Mouse (Mus musculus) neural tube, embryonic 15.5 days (tissue): Measurements from ENCODE around the gene Cd300a. TPM values are rescaled to one million over a fixed set of nuclear protein-coding genes. Genes with fewer than 3 reads are reported as not detected.

Experiments used
- ATAC-seq: fragments of 200-750 bp; cut with Nextera tagmentation; 2 replicates; pipeline ENCODE4 v1.8.0; 2017; ENCODE audit warnings: mild to moderate bottlenecking, moderate TSS enrichment, moderate library complexity; ENCODE audit not compliant: low FRiP score
- H3K27ac ChIP-seq: fragments of 300-500 bp; sonication (generic); replicated peaks from 2 replicates; pipeline ENCODE4 v1.5.1; 2015; ENCODE audit warnings: mild to moderate bottlenecking, inconsistent platforms
- H3K27me3 ChIP-seq: fragments of 300-500 bp; sonication (generic); replicated peaks from 2 replicates; pipeline ENCODE4 v1.6.1; 2015; ENCODE audit warnings: inconsistent platforms
- H3K36me3 ChIP-seq: fragments of 300-500 bp; sonication (generic); 2 replicates; pipeline ENCODE4 v1.6.1; 2015; ENCODE audit warnings: inconsistent platforms
- H3K4me1 ChIP-seq: fragments of 300-500 bp; sonication (generic); 2 replicates; pipeline ENCODE4 v1.6.1; 2015; ENCODE audit warnings: inconsistent platforms
- H3K4me2 ChIP-seq: fragments of 300-500 bp; sonication (generic); 2 replicates; pipeline ENCODE4 v1.6.1; 2015; ENCODE audit warnings: inconsistent platforms, mild to moderate bottlenecking, moderate library complexity
- H3K4me3 ChIP-seq: fragments of 300-500 bp; sonication (generic); replicated peaks from 2 replicates; pipeline ENCODE4 v1.5.1; 2015; ENCODE audit warnings: mild to moderate bottlenecking, inconsistent platforms
- H3K9ac ChIP-seq: fragments of 300-500 bp; sonication (generic); replicated peaks from 2 replicates; pipeline ENCODE4 v1.6.1; 2015; ENCODE audit warnings: mild to moderate bottlenecking, inconsistent platforms
- H3K9me3 ChIP-seq: fragments of 300-500 bp; sonication (generic); replicated peaks from 2 replicates; pipeline ENCODE4 v1.6.1; 2016; ENCODE audit warnings: inconsistent platforms
- WGBS: fragments of 180-500 bp; shearing (Covaris S2); methylation state at CpG from one replicate; pipeline ENCODE4 v1.1.7; 2015; ENCODE audit warnings: mixed read lengths; 5-methylcytosine and 5-hydroxymethylcytosine counted together
- polyA plus RNA-seq: library from polyadenylated mRNA; unstranded; fragments of >200 nt; fragmentation: Nextera tagmentation; extraction: Ambion mirVana; gene quantifications from 2 replicates; pipeline ENCODE4 v1.2.1, GENCODE M21; 2015

Gene Cd300a
- polyA plus RNA-seq, 1 experiment from 2014 or later: 0.59 TPM

DNA sequence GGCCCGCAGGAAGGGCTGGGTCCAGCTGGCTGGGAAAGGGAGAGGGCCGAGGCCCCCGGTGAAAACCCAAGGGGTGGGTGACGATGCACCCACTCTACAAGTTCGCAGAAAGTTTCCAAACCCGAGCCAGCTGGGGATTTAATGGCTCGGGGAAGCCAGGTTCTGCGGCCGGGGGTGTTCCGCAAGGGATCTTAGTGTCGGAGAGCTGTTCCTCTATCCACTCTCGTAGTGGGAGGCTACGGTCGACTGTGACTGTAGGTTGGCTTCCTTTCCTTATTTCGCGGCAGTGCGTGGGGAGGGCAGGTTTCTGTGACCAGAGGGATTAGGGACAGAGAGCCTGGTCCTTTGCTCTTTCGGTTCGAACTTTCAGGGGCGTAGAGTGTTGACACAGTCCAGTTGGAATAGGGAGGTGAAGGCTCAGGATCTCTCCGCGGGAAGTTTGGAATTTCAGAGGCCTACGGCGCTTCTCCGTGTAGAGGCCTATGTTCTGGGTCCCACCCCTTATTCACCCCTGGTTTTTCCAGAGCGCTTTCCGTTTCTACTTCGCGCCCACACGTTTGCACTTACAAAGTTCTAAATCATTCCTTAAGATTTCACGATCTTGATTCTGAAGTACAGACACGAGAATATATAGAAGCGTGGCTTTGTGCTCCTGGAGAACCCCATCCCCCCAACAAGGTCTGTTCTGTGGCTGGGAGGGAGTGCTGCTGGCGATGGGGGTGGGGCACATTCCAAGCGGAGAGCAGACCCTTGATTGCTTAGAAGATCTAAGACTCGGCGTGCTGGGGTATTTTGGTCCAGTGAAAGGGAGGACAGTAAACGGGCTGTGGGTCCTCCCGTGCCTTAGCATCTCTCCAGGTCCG is 37.3 kb upstream of the Cd300a start:
- H3K27ac ChIP-seq: peak overlapping the region; percentile 2; the same call in 1 of the 2 replicates
- H3K9ac ChIP-seq: peak overlapping the region; percentile 45
- ATAC-seq: no peak
- peak overlapping the region; percentile 97 for H3K4me2 ChIP-seq
- H3K4me1 ChIP-seq: peaks cover 30% of the 10 kb centered on the region
- H3K9me3 ChIP-seq: no peaks in the 10 kb centered on the region
- H3K36me3 ChIP-seq: no peaks in the 10 kb centered on the region
- H3K4me3 ChIP-seq: peak overlapping the region; percentile 66
- peaks cover 59% of the 10 kb centered on the region for H3K27me3 ChIP-seq
- 1% methylated on average over 40 of the region's 40 CpGs for WGBS

DNA sequence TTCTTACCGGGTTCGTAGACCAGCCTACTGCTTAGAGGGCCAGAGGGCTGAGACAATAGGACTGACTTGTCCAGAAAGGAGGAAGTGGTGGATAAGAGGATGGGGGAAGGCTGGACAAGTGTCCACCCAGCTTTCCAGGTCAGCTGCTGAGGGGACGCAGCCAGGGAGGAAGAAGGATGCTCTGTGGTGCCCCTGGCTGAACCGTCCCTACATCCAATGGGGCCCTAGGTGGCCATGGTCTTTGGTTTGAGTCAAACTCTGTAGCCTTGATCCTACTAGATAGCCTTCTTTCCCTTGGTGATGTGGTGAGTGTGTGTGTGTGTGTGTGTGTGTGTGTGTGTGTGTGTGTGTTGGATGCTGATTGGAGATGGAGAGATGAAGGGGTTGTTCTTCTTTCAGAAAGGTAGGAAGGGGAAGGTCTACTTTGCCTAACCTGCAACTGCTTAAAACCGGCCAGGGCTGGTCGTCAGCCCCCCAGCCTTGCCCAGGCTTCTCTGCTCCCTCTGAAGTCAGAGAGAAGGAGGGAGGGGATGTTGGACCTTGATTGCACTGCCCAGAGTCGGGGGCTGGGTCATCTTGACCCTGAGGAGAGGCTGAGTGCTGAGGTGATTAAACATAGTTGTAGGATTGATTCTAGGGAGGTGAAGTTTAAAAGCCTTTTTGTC is 36.5 kb upstream of the Cd300a start:
- Histone ChIP-seq H3K4me1 (peaks cover 30% of the 10 kb centered on the region), H3K9ac (no peak overlapping the region), H3K27me3 (peaks cover 59% of the 10 kb centered on the region), H3K4me3 (peak overlapping the region; percentile 66), H3K27ac (no peak overlapping the region), H3K4me2 (peak overlapping the region; percentile 97), H3K36me3 (no peaks in the 10 kb centered on the region), H3K9me3 (no peaks in the 10 kb centered on the region)
- WGBS: 17% methylated on average over 7 of the region's 7 CpGs
- no peak for ATAC-seq

DNA sequence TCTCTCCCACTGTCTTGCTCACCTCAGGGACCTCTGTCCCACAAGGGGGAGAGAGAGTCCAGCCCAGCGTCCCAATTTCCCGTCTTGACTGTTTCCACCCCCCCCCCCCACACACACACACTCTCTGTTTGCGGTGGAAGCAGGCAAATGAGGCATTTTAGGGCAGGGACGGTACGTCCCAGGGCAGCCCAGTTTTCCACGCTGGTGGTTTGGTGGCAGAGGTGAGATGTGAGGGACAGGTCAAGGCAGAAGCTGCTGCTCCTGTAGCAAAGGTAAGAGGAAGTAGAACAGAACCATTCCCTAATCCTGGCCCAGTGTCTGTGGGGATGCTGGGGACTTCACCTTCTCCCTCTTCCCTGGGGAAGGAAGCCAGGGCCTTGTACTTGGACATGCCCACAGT is 35.3 kb upstream of the Cd300a start:
- Histone ChIP-seq H3K27me3 (peaks cover 48% of the 10 kb centered on the region), H3K9me3 (no peaks in the 10 kb centered on the region), H3K36me3 (no peaks in the 10 kb centered on the region), H3K4me3 (no peak overlapping the region), H3K9ac (no peak overlapping the region), H3K4me1 (peaks cover 30% of the 10 kb centered on the region), H3K4me2 (no peak overlapping the region), H3K27ac (no peak overlapping the region)
- no peak for ATAC-seq
- WGBS: 80% methylated on average over 6 of the region's 6 CpGs

DNA sequence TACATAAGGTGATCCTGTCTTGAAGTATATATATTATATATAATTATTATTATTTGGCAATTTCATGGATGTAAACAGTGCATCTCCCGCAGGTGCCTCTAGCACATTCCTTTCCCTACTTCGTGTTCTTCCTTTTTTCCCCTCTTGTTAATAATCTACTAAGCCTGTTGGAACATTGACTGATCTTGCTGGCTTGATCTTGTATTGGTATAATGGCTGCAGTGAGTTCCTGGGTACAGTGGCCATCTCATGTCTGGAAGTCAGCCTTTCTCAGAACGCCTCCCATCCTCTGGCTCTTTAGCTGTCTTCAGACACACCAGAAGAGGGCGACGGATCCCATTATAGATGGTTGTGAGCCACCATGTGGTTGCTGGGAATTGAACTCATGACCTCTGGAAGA is 33.7 kb upstream of the Cd300a start:
- Histone ChIP-seq H3K9ac (no peak overlapping the region), H3K9me3 (no peaks in the 10 kb centered on the region), H3K4me3 (no peak overlapping the region), H3K4me1 (peaks cover 18% of the 10 kb centered on the region), H3K36me3 (no peaks in the 10 kb centered on the region), H3K27ac (no peak overlapping the region), H3K27me3 (peaks cover 34% of the 10 kb centered on the region), H3K4me2 (no peak overlapping the region)
- no peak for ATAC-seq
- 89% methylated on average over 5 of the region's 5 CpGs for WGBS

DNA sequence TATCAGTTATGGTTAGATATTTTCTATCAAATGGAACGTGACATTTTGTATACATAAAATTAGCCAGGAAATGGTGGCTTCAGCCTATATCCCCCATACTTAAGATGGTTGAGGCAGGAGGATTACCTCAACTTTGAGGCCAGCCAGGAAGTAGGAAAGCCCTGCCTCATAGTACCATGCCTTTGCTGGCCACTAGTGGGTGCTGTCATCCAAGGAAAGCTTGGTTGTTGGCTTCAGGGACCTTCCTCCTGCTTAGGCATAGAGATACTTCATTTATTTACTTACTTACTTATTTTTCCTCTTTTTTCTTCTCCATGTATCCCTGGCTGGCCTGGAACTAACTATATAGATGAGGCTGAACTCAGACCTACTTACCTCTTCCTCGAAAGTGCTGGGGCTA is 31.2 kb upstream of the Cd300a start:
- WGBS: 94% methylated on average over 2 of the region's 2 CpGs
- H3K4me3 ChIP-seq: no peak overlapping the region
- H3K4me2 ChIP-seq: no peak overlapping the region
- peaks cover 10% of the 10 kb centered on the region for H3K27me3 ChIP-seq
- no peaks in the 10 kb centered on the region for H3K9me3 ChIP-seq
- H3K4me1 ChIP-seq: no peaks in the 10 kb centered on the region
- no peak for ATAC-seq
- no peak overlapping the region for H3K27ac ChIP-seq
- no peak overlapping the region for H3K9ac ChIP-seq
- no peaks in the 10 kb centered on the region for H3K36me3 ChIP-seq

DNA sequence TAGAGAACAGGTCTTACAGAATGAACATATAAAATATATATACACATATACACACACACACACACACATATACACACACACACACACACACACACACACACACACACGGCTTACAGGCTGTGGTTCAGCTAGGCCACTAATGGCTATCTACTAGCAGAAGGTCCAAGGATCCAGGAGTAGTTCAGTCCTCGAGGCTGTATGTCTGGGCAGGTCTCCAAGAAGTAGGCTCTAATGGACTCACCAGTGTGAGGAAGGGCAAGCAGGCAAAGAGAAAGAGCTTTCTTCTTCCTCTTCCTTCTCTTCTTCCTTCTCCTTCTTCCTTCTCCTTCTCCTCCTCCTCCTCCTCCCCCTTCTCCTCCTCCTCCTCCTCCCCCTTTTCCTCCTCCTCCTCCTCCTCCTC is 28.8 kb upstream of the Cd300a start:
- H3K4me1 ChIP-seq: peaks cover 3% of the 10 kb centered on the region; the same call in 1 of the 2 replicates
- 65% methylated on average over 2 of the region's 2 CpGs for WGBS
- no peak overlapping the region for H3K27ac ChIP-seq
- no peak overlapping the region for H3K9ac ChIP-seq
- H3K4me2 ChIP-seq: no peak overlapping the region
- H3K9me3 ChIP-seq: no peaks in the 10 kb centered on the region
- no peaks in the 10 kb centered on the region for H3K36me3 ChIP-seq
- no peak for ATAC-seq
- no peaks in the 10 kb centered on the region for H3K27me3 ChIP-seq
- H3K4me3 ChIP-seq: no peak overlapping the region

DNA sequence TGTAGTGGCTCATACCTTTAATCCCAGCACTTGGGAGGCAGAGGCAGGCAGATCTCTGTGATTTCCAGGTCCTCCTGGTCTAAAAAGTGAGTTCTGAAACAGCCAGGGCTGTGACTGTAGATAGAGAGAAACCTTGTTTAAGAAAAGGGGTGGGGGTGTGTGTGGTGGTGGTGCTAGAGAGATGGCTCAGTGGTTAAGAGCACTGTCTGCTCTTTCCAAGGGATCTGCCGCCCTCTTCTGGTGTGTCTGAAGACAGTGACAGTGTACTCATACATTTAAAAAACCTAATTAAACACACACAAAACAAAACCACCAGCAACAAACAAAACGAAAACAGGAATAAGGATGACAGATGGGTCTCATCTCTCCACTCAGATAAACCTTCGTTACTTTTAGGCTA is 27.2 kb upstream of the Cd300a start:
- 82% methylated on average over 3 of the region's 3 CpGs for WGBS
- H3K4me2 ChIP-seq: no peak overlapping the region
- no peaks in the 10 kb centered on the region for H3K27me3 ChIP-seq
- no peak overlapping the region for H3K27ac ChIP-seq
- no peak for ATAC-seq
- H3K4me3 ChIP-seq: no peak overlapping the region
- peaks cover 9% of the 10 kb centered on the region for H3K4me1 ChIP-seq
- no peak overlapping the region for H3K9ac ChIP-seq
- H3K36me3 ChIP-seq: no peaks in the 10 kb centered on the region
- H3K9me3 ChIP-seq: no peaks in the 10 kb centered on the region

DNA sequence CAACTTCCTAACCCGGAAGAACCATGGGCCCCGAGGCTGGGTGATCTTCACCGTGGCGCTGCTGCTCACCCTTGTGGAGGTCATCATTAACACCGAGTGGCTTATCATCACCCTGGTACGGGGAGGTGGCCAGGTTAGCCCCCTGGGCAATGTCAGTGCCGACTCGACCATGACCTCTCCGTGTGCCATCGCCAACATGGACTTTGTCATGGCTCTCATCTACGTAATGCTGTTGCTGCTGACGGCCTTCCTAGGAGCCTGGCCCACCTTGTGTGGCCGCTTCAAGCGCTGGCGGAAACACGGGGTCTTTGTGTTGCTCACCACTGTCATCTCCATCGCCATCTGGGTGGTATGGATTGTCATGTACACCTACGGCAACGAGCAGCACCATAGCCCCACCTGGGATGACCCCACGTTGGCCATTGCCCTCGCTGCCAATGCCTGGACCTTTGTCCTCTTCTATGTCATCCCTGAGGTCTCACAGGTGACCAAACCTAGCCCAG is 25.9 kb upstream of the Cd300a start:
- ATAC-seq: no peak
- Histone ChIP-seq H3K9me3 (no peaks in the 10 kb centered on the region), H3K4me1 (peaks cover 9% of the 10 kb centered on the region), H3K9ac (no peak overlapping the region), H3K27ac (no peak overlapping the region), H3K4me2 (no peak overlapping the region), H3K36me3 (no peaks in the 10 kb centered on the region), H3K27me3 (no peaks in the 10 kb centered on the region), H3K4me3 (no peak overlapping the region)
- 93% methylated on average over 21 of the region's 21 CpGs for WGBS

DNA sequence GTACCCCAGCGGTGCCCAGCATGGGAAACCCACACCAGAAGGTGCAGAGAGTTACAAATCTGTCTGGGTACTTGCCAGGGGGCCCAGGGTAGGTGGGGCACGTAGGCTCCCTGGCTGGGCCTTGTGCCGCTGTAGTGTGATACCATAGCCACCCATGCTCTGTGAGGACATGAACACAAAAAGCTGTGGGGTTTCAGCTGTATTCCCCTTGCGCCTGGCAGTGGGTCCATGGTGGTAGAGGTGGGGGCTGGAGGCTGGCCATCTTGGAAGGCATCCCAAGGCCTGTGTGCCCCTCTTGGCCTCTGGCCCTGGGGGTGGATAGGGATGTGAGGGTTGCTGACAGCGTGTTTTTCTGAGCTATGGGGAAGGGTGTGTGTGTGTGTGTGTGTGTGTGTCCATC is 23.8 kb upstream of the Cd300a start:
- peaks cover 9% of the 10 kb centered on the region for H3K4me1 ChIP-seq
- WGBS: 73% methylated on average over 5 of the region's 5 CpGs
- no peak overlapping the region for H3K9ac ChIP-seq
- H3K9me3 ChIP-seq: no peaks in the 10 kb centered on the region
- no peak overlapping the region for H3K4me2 ChIP-seq
- H3K36me3 ChIP-seq: no peaks in the 10 kb centered on the region
- no peak overlapping the region for H3K27ac ChIP-seq
- no peak overlapping the region for H3K4me3 ChIP-seq
- no peaks in the 10 kb centered on the region for H3K27me3 ChIP-seq
- ATAC-seq: no peak

DNA sequence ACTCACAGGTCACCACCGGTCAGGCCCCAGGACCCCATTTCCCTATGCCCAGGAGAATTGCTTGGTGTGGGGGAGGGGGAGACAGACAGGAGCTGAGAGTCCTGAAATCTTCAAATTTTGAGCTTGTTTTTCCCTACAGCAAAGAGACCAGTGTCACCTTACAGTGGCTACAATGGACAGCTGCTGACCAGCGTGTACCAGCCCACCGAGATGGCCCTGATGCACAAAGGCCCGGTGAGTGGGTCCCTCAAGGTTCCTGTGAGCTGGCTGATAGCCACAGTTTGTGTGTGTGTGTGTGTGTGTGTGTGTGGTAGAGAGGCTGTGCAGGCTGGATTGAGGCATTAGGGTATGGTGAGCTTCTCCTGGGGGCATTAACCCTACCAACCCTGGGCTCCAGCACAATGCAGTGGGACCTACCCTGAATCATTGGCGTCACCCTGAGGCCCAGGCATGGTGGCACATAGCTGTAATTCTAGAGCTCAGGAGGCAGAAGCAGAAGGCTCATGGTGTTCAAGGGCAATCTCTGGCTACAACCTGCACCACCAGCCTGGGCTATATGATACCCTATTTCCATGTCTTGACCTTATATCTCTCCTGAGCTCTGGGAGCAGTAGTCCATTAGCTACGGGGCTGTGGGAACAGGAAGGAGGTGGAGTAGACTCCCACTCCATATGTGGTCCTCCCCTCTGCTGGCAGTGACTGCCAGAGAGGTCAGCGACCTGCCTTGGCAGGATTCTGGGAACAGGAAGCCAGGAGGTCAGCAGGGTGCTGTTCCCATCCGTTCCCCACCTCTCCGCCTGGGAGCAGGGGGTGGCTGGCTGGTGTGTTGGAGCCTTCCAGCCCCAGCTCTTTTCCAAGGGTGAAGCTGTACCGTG is 23.1 kb upstream of the Cd300a start:
- H3K4me3 ChIP-seq: no peak overlapping the region
- peaks cover 9% of the 10 kb centered on the region for H3K4me1 ChIP-seq
- H3K9ac ChIP-seq: no peak overlapping the region
- no peaks in the 10 kb centered on the region for H3K36me3 ChIP-seq
- H3K27me3 ChIP-seq: no peaks in the 10 kb centered on the region
- no peaks in the 10 kb centered on the region for H3K9me3 ChIP-seq
- ATAC-seq: no peak
- H3K27ac ChIP-seq: 0 out of 2 replicates have a peak overlapping the region, but pooled peaks have one; percentile 28
- 54% methylated on average over 10 of the region's 10 CpGs for WGBS
- H3K4me2 ChIP-seq: no peak overlapping the region

DNA sequence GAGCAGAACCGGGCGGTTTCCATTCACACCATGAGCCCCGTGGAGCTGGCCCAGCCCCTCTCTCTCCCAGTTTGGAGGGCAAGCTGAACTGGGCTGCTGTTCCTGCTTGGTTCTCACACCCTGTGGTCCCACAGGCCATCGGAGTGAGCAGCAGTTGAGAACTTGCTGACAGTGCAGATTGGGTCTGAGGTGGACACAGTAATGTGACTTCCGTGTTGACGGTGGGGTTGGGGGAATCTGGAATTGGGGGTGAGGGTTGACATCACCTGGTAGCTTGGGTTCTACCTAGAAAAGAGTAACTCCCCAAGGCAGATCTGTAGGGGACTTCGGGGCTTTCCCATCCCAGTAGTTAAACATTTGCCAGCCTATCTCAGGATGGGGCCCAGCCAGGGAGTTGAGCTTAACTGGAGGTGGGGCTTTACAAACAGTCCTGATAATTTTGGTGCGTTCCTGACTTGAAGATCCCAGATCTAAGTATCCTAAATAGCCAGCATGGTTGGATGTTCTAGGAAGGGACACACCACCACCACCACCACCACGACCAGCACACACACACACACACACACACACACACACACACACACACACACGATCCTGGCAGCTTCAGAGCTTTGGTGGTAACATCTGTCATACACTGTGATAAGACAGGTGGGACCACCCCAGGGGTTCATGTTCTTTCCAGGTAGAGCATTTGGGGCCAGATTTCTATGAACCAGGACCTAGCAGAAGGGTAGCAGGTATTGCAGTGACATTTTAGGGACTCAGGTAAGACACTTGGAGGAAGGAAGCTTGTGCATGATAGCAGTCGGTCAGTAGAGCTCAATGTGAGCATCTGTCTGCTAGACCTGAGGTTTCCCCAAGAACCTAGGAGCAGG is 22.2 kb upstream of the Cd300a start:
- H3K9ac ChIP-seq: no peak overlapping the region
- no peaks in the 10 kb centered on the region for H3K9me3 ChIP-seq
- no peaks in the 10 kb centered on the region for H3K27me3 ChIP-seq
- 73% methylated on average over 11 of the region's 11 CpGs for WGBS
- no peak overlapping the region for H3K27ac ChIP-seq
- H3K4me3 ChIP-seq: no peak overlapping the region
- peaks cover 9% of the 10 kb centered on the region for H3K4me1 ChIP-seq
- no peaks in the 10 kb centered on the region for H3K36me3 ChIP-seq
- no peak for ATAC-seq
- H3K4me2 ChIP-seq: no peak overlapping the region
